Comparison of ENCODE assay signal across 8 mouse cellular contexts in the genomic region with DNA sequence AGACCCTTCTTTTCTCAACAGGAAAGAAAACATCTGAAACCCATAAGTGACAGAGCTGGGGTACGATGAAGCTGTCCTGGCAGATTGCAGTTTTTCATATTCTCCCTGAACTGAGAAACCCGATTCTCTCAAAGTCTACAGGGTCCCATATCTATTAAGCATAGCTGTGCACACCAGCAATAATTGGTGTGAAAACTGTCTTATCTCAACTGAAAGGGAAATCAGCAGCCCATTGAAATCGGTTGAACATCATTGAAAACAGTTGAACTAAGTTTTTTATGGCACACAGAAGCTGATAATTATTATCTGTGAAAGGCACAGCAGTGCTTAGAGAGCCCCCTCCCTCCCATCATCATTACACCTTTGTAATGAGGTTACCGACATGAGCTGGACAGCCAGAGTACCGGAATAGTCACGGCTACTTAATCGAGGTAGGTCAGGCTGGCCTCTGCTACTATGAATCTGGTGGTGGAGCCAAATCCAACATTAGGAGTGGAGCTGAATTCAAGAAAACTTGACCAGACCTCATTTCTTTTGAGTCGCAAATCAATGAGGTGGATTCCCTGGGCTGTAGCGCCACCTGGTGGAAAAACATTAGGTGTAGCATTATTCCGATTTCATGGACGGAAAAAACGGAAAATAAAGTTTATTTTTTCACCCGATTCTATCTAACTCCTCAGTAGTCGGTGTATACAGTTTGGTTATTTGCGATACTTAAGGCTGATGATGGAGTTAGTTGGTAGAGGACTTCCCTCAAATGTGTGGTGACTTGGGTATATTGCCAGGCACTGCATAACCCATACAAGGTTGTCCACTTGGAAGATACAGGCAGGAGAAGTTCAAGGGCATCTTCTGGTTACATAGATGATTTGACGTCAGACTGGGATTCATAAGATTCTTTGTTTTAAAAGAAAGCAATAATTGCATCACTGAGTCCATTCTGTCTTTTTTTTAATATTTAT. TPM values are rescaled to one million over a fixed set of nuclear protein-coding genes. Genes with fewer than 3 reads are reported as not detected.
A peak's percentile ranks its signal among the peaks of the same experiment; 100 is the strongest.
DNase-seq lines count a peak whose midpoint lies in the region; ATAC-seq and TF ChIP-seq lines count a peak whose summit lies in the region.

No protein-coding gene starts in this region.

- no peak for TF ChIP-seq POLR2A in kidney, adult 2 months (IDR thresholded peaks at IDR 0.05; ENCODE audit: low read depth, low read length)
- no peak for TF ChIP-seq POLR2A in liver, adult 2 months (IDR thresholded peaks at IDR 0.05; ENCODE audit: extremely low read depth, insufficient read depth, low read length)

- H3K4me1 ChIP-seq in hindbrain, embryonic 10.5 days (replicated peaks), result no peaks in the 10 kb centered on the region
- no peaks in the 10 kb centered on the region for H3K4me1 ChIP-seq in hindbrain, embryonic 13.5 days (replicated peaks)
- no peaks in the 10 kb centered on the region for H3K4me1 ChIP-seq in kidney, adult 2 months (ENCODE audit: control insufficient read depth, insufficient read depth, low read length)
- H3K4me1 ChIP-seq in liver, adult 2 months (ENCODE audit: control insufficient read depth, insufficient read depth, low read length), result peaks cover 2% of the 10 kb centered on the region
- H3K4me1 ChIP-seq in stomach, embryonic 15.5 days, result no peaks in the 10 kb centered on the region

- no peaks in the 10 kb centered on the region for H3K79me2 ChIP-seq in liver, adult 2 months (ENCODE audit: control insufficient read depth, insufficient read depth, low read length)

- H3K9me3 ChIP-seq in hindbrain, embryonic 10.5 days, result no peaks in the 10 kb centered on the region
- H3K9me3 ChIP-seq in hindbrain, embryonic 13.5 days, result no peaks in the 10 kb centered on the region
- H3K9me3 ChIP-seq in stomach, embryonic 15.5 days, result no peaks in the 10 kb centered on the region

- no peak for ATAC-seq in hindbrain, embryonic 13.5 days (ENCODE audit: low FRiP score)
- peak; percentile 55 for ATAC-seq in common myeloid progenitor, adult 5-6 weeks (replicated peaks; ENCODE audit: low read depth, poor library complexity, severe bottlenecking)
- no peak for ATAC-seq in stomach, embryonic 15.5 days (ENCODE audit: insufficient read depth, low FRiP score, low read depth)

- H3K27ac ChIP-seq in hindbrain, embryonic 10.5 days, result no peak overlapping the region
- no peak overlapping the region for H3K27ac ChIP-seq in hindbrain, embryonic 13.5 days
- H3K27ac ChIP-seq in kidney, adult 2 months (ENCODE audit: insufficient read depth, low read depth, low read length), result no peak overlapping the region
- H3K27ac ChIP-seq in liver, adult 2 months (replicated peaks; ENCODE audit: insufficient read depth, low read depth, low read length), result no peak overlapping the region
- no peak overlapping the region for H3K27ac ChIP-seq in stomach, embryonic 15.5 days

- H3K9ac ChIP-seq in hindbrain, embryonic 13.5 days, result no peak overlapping the region
- no peak overlapping the region for H3K9ac ChIP-seq in liver, adult 2 months (ENCODE audit: low read depth, low read length)
- no peak overlapping the region for H3K9ac ChIP-seq in stomach, embryonic 15.5 days

- no peak overlapping the region for H3K4me3 ChIP-seq in hindbrain, embryonic 10.5 days
- H3K4me3 ChIP-seq in hindbrain, embryonic 13.5 days, result no peak overlapping the region
- no peak overlapping the region for H3K4me3 ChIP-seq in kidney, adult 2 months (ENCODE audit: insufficient read depth, low read depth, low read length)
- no peak overlapping the region for H3K4me3 ChIP-seq in liver, adult 2 months (ENCODE audit: insufficient read depth, low read depth, low read length)
- no peak overlapping the region for H3K4me3 ChIP-seq in stomach, embryonic 15.5 days (replicated peaks)

- H3K36me3 ChIP-seq in hindbrain, embryonic 10.5 days, result no peaks in the 10 kb centered on the region
- no peaks in the 10 kb centered on the region for H3K36me3 ChIP-seq in hindbrain, embryonic 13.5 days
- H3K36me3 ChIP-seq in kidney, adult 2 months (ENCODE audit: control insufficient read depth, insufficient read depth, low read length), result no peaks in the 10 kb centered on the region
- no peaks in the 10 kb centered on the region for H3K36me3 ChIP-seq in liver, adult 2 months (ENCODE audit: control insufficient read depth, insufficient read depth, low read length)
- H3K36me3 ChIP-seq in stomach, embryonic 15.5 days, result no peaks in the 10 kb centered on the region

- peak; percentile 67 for TF ChIP-seq CTCF in kidney, adult 2 months (conservative IDR thresholded peaks at IDR 0.05; ENCODE audit: insufficient read depth, insufficient read length, low read depth, low read length)
- TF ChIP-seq CTCF in liver, adult 2 months (IDR thresholded peaks at IDR 0.05; ENCODE audit: low read depth, low read length), result peak; percentile 29; the same call in 1 of the 2 replicates

- H3K27me3 ChIP-seq in hindbrain, embryonic 10.5 days (ENCODE audit: insufficient read depth, poor library complexity, severe bottlenecking), result no peaks in the 10 kb centered on the region
- no peaks in the 10 kb centered on the region for H3K27me3 ChIP-seq in hindbrain, embryonic 13.5 days
- H3K27me3 ChIP-seq in kidney, adult 2 months (replicated peaks; ENCODE audit: control insufficient read depth, insufficient read depth, low read length), result no peaks in the 10 kb centered on the region
- no peaks in the 10 kb centered on the region for H3K27me3 ChIP-seq in liver, adult 2 months (ENCODE audit: control insufficient read depth, insufficient read depth, low read length)
- no peaks in the 10 kb centered on the region for H3K27me3 ChIP-seq in stomach, embryonic 15.5 days (replicated peaks)

- WGBS in hindbrain, embryonic 10.5 days, result 31% methylated on average over 16 of the region's 16 CpGs
- 27% methylated on average over 16 of the region's 16 CpGs for WGBS in hindbrain, embryonic 13.5 days
- 15% methylated on average over 16 of the region's 16 CpGs for WGBS in kidney, adult 2 months
- 13% methylated on average over 16 of the region's 16 CpGs for WGBS in liver, adult 2 months
- WGBS in stomach, embryonic 15.5 days, result 18% methylated on average over 16 of the region's 16 CpGs

- H3K4me2 ChIP-seq in hindbrain, embryonic 13.5 days, result no peak overlapping the region
- peak overlapping the region; percentile 16; the same call in 1 of the 2 replicates for H3K4me2 ChIP-seq in stomach, embryonic 15.5 days

- DNase-seq in hindbrain, embryonic 10.5 days (ENCODE audit: low spot score), result peak; percentile 76
- DNase-seq in gastrocnemius, postnatal 4 days (ENCODE audit: low spot score in 2 of 2), result peak; percentile 52 to 78
- peak; percentile 67 for DNase-seq in kidney, adult 2 months
- DNase-seq in liver, adult 2 months (ENCODE audit: extremely low read depth, low read depth, low spot score), result peak; percentile 60
- DNase-seq in neural tube, embryonic 10.5 days (ENCODE audit: extremely low spot score, low spot score), result peak; percentile 78

RNA-seq across cellular contexts. Expression of gene Pnrc1, which starts 2.7 kb away (rescaled TPM):
- 71.5 and 80.4 TPM in 2 replicates for polyA plus RNA-seq in hindbrain, embryonic 10.5 days (2016; fragmentation: Nextera tagmentation; extraction: Ambion mirVana)
- 64.9 and 69.5 TPM in 2 replicates for polyA plus RNA-seq in hindbrain, embryonic 13.5 days (2015; fragmentation: Nextera tagmentation; extraction: Ambion mirVana)
- total RNA-seq in common myeloid progenitor, adult 5-6 weeks (2017), result 220 and 223 TPM in 2 replicates
- 100 to 1,000 TPM; 117 to 126 TPM for total RNA-seq in gastrocnemius, postnatal 4 days (2021)
- polyA plus RNA-seq in kidney, adult 2 months (2012; rRNA removed), result 32.3 and 53.2 TPM in 2 replicates
- 29.6 and 35.0 TPM in 2 replicates for total RNA-seq in liver, adult 2 months (2014; rRNA removed)
- polyA plus RNA-seq in liver, adult 2 months (2012; rRNA removed), result 48.5 and 77.3 TPM in 2 replicates
- 90.7 and 99.1 TPM in 2 replicates for polyA plus RNA-seq in stomach, embryonic 15.5 days (2015; fragmentation: Nextera tagmentation; extraction: Ambion mirVana)

RNA-seq across cellular contexts. Expression of gene Rngtt, which starts 17.4 kb away (rescaled TPM):
- 29.4 and 32.9 TPM in 2 replicates for polyA plus RNA-seq in hindbrain, embryonic 10.5 days (2016; fragmentation: Nextera tagmentation; extraction: Ambion mirVana)
- polyA plus RNA-seq in hindbrain, embryonic 13.5 days (2015; fragmentation: Nextera tagmentation; extraction: Ambion mirVana), result 25.4 and 29.4 TPM in 2 replicates
- 29.5 and 46.5 TPM in 2 replicates for total RNA-seq in common myeloid progenitor, adult 5-6 weeks (2017)
- total RNA-seq in gastrocnemius, postnatal 4 days (2021), result 10 to 100 TPM; 14.8 to 15.1 TPM
- 2.6 and 3.4 TPM in 2 replicates for polyA plus RNA-seq in kidney, adult 2 months (2012; rRNA removed)
- total RNA-seq in liver, adult 2 months (2014; rRNA removed), result 5.8 and 6.8 TPM in 2 replicates
- 1.3 TPM in 2 replicates for polyA plus RNA-seq in liver, adult 2 months (2012; rRNA removed)
- 20.8 and 22.9 TPM in 2 replicates for polyA plus RNA-seq in stomach, embryonic 15.5 days (2015; fragmentation: Nextera tagmentation; extraction: Ambion mirVana)
